Mouse (Mus musculus) liver, adult 2 months (tissue): ENCODE measurements around the gene Orc3. TPM values are rescaled to one million over a fixed set of nuclear protein-coding genes. Genes with fewer than 3 reads are reported as not detected.
A peak's percentile ranks its signal among the peaks of the same experiment; 100 is the strongest.

Experiments used
- DNase-seq: peaks from one replicate; pipeline ENCODE4 v3.0.0-alpha.2; 2011; ENCODE audit warnings: low read depth, low spot score; ENCODE audit errors: extremely low read depth
- H3K27ac ChIP-seq: fragments of 200-500 bp; replicated peaks from 2 replicates; pipeline ENCODE4 v1.5.1; 2012; ENCODE audit warnings: low read depth, mild to moderate bottlenecking, control low read depth, inconsistent platforms, low read length; ENCODE audit not compliant: insufficient read depth
- H3K27me3 ChIP-seq: fragments of 200-500 bp; 2 replicates; pipeline ENCODE4 v1.6.1; 2012; ENCODE audit warnings: mild to moderate bottlenecking, moderate library complexity, low read length, inconsistent platforms; ENCODE audit not compliant: control insufficient read depth, insufficient read depth
- H3K36me3 ChIP-seq: fragments of 200-500 bp; 2 replicates; pipeline ENCODE4 v1.6.1; 2012; ENCODE audit warnings: low read length, inconsistent platforms; ENCODE audit not compliant: control insufficient read depth, insufficient read depth
- H3K4me1 ChIP-seq: fragments of 200-500 bp; 2 replicates; pipeline ENCODE4 v1.6.1; 2011; ENCODE audit warnings: low read length; ENCODE audit not compliant: control insufficient read depth, insufficient read depth
- H3K4me3 ChIP-seq: fragments of 200-500 bp; 2 replicates; pipeline ENCODE4 v1.5.1; 2011; ENCODE audit warnings: low read depth, mild to moderate bottlenecking, control low read depth, low read length, moderate library complexity; ENCODE audit not compliant: insufficient read depth
- H3K79me2 ChIP-seq: fragments of 200-500 bp; 2 replicates; pipeline ENCODE4 v1.6.1; 2012; ENCODE audit warnings: inconsistent platforms, mild to moderate bottlenecking, low read length, moderate library complexity; ENCODE audit not compliant: control insufficient read depth, insufficient read depth
- H3K9ac ChIP-seq: fragments of 200-500 bp; 2 replicates; pipeline ENCODE4 v1.6.1; 2012; ENCODE audit warnings: low read depth, mild to moderate bottlenecking, control low read depth, inconsistent platforms, low read length
- CTCF ChIP-seq: fragments of 200-500 bp; IDR thresholded peaks from 2 replicates; pipeline ENCODE4 v1.5.1; 2011; ENCODE audit warnings: low read depth, low read length, control low read depth
- POLR2A ChIP-seq: fragments of 200-500 bp; IDR thresholded peaks from 2 replicates; pipeline ENCODE4 v1.6.1; 2011; ENCODE audit warnings: low read length, control low read depth; ENCODE audit not compliant: insufficient read depth; ENCODE audit errors: extremely low read depth
- WGBS: fragments of 180-500 bp; shearing (Covaris S2); methylation state at CpG from one replicate; pipeline ENCODE4 v1.1.7; 2018; 5-methylcytosine and 5-hydroxymethylcytosine counted together
- polyA plus RNA-seq: library from polyadenylated mRNA; depleted of rRNA; stranded (reverse); fragments of >200 nt; gene quantifications from 2 replicates; pipeline ENCODE4 v1.2.3, GENCODE M21; 2012
- total RNA-seq: library from RNA; depleted of rRNA; stranded (reverse); fragments of >200 nt; gene quantifications from 2 replicates; pipeline ENCODE4 v1.2.3, GENCODE M21; 2014

Orc3 gene
- total and polyA plus RNA-seq, 2 experiments = 11.2 to 35.9 TPM

DNA sequence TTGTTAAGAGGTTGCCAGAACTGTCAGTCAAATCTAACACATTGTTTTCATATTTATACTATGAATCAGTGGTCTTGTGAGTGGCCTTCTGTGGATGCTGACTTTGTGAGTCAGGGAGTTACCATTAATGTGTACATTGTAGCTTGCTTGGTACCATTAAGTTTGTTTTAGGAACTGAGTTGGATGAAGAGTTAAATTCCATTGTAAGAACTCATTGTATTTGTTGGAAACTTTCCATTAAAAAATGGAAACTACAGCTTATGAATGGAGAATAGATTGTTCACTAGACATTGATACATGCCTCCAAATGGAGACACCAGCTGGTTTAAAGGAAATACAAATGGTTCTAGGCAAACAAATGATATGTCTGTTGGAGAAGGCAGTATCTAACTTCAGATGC is 58.6 kb downstream of the Orc3 start:
- Histone ChIP-seq H3K79me2 (peaks cover 25% of the 10 kb centered on the region; the same call in 1 of the 2 replicates), H3K4me1 (peaks cover 34% of the 10 kb centered on the region), H3K27ac (no peak overlapping the region), H3K27me3 (no peaks in the 10 kb centered on the region), H3K36me3 (peaks cover 1% of the 10 kb centered on the region; the same call in 1 of the 2 replicates), H3K4me3 (no peak overlapping the region), H3K9ac (no peak overlapping the region)
- TF ChIP-seq CTCF = no peak
- TF ChIP-seq POLR2A = no peak
- no peak for DNase-seq

DNA sequence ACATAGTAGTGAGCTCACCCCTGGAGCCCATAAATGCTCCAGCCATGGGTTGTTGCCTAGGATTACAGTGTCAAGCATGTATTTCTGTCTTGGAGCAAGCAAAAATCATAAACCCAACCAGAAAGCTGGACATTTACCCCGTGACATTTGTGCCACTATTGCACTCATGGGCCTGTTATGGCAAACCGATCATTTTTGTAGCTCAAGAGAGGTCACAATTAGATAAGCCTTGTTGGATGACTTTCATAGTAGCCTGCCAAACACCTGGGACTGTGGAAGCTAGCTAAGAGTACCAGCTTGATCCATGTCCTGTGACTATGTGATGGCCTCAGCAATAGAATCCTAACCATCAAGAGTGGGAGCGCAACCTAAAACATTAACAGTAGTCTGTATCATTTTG is 59.1 kb downstream of the Orc3 start:
- Histone ChIP-seq H3K4me1 (peaks cover 34% of the 10 kb centered on the region), H3K36me3 (peaks cover 1% of the 10 kb centered on the region; the same call in 1 of the 2 replicates), H3K4me3 (no peak overlapping the region), H3K9ac (no peak overlapping the region), H3K27ac (peak overlapping the region; percentile 73), H3K79me2 (peaks cover 31% of the 10 kb centered on the region; the same call in 1 of the 2 replicates), H3K27me3 (no peaks in the 10 kb centered on the region)
- peak; percentile 94 for DNase-seq
- TF ChIP-seq CTCF = no peak
- no peak for TF ChIP-seq POLR2A
- 46% methylated on average over 3 of the region's 3 CpGs for WGBS

DNA sequence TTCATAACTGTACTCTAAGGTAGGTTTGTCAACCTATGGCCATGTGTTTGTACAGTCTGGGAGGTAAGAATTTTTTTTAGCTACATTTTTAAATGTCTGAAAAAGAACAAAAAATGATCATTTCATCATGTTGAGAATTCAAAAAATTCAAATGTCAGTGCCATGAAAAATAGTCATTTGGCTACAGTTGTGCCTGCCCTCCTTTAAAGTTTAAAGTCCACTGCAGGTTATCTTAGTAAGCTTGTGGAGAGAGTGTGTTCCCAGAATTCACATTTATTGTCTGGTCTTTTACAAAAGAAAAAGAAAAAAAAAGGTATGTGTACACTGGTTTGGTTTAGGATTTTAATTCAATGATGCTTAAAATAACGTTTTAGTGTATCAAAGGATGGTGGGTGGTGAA is 60.1 kb downstream of the Orc3 start:
- 3% methylated on average over 1 of the region's 1 CpGs for WGBS
- no peaks in the 10 kb centered on the region; the same call in 1 of the 2 replicates for H3K36me3 ChIP-seq

DNA sequence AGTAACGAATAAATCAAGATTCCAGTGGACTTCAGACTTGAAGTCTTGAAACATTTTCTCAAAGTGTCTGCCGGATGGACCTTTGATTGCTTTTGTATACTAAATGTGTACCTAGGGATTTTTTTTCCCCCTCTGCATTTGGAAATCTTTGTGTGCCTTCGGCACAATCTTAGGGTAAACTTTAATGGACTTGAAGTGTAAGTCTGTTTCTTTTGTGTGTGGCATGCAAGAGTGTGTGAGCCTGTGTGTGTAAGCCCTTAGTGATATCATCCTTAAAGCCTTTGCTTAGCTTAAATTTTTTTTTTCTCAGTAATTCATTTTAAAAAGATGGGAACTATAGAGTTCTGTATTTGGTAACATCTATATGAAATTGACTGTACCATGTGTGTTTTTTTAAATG is 62.8 kb downstream of the Orc3 start:
- H3K27me3 ChIP-seq = no peaks in the 10 kb centered on the region
- peaks cover 27% of the 10 kb centered on the region for H3K4me1 ChIP-seq
- WGBS = 2% methylated on average over 3 of the region's 3 CpGs
- H3K27ac ChIP-seq = 0 out of 2 replicates have a peak overlapping the region, but pooled peaks have one; percentile 29
- H3K4me3 ChIP-seq = peak overlapping the region; percentile 100; the same call in 1 of the 2 replicates
- no peak for TF ChIP-seq CTCF
- no peak for DNase-seq
- peaks cover 30% of the 10 kb centered on the region; the same call in 1 of the 2 replicates for H3K79me2 ChIP-seq
- no peaks in the 10 kb centered on the region for H3K36me3 ChIP-seq
- H3K9ac ChIP-seq = no peak overlapping the region

More for the DNA sequence above, 60.1 kb downstream of the Orc3 start:
- no peaks in the 10 kb centered on the region for H3K27me3 ChIP-seq
- H3K79me2 ChIP-seq = peaks cover 33% of the 10 kb centered on the region; the same call in 1 of the 2 replicates
- peaks cover 34% of the 10 kb centered on the region for H3K4me1 ChIP-seq
- H3K27ac ChIP-seq = no peak overlapping the region
- no peak overlapping the region for H3K4me3 ChIP-seq
- no peak overlapping the region for H3K9ac ChIP-seq
- DNase-seq = peak; percentile 79
- TF ChIP-seq CTCF (no peak), POLR2A (no peak)

DNA sequence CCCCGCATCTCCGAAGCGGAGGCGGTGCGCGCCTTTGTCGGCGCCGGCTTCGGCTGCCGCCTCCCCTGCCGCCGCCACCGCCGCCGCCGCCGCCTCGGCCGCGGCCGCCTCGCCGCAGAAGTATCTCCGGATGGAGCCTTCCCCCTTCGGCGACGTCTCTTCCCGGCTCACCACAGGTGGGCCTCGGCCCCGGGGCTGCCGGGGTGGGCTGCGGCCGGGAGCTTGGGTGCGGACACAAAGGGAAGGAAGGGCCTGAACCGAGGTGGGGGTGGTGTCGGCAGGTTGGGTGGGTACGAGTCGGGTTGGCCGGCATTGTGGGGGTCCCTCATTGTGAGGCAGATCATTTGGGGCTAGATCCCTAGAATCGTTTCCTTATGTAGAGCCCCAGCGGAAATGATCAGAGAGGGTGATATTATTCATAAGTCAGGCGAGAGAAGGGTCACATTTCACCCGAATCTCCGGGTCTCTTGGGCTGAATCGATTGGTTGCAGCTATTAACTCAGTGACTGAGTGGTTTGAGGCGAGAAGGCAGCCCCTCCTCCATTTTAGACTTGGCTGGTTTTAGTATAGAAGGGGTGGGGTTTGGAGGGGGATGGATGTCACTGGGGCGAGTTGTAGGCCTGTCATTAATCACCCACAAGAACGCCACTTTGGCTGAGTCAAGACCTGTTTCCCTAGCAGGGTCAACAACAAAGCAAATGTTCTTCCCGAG is 63.5 kb downstream of the Orc3 start:
- H3K4me1 ChIP-seq = peaks cover 23% of the 10 kb centered on the region
- no peaks in the 10 kb centered on the region for H3K36me3 ChIP-seq
- peak overlapping the region; percentile 96 for H3K27ac ChIP-seq
- H3K4me3 ChIP-seq = peak overlapping the region; percentile 100
- TF ChIP-seq CTCF = no peak
- no peak for TF ChIP-seq POLR2A
- peaks cover 27% of the 10 kb centered on the region; the same call in 1 of the 2 replicates for H3K79me2 ChIP-seq
- H3K27me3 ChIP-seq = no peaks in the 10 kb centered on the region
- WGBS = 1% methylated on average over 41 of the region's 50 CpGs
- DNase-seq = peak; percentile 86
- peak overlapping the region; percentile 99 for H3K9ac ChIP-seq

DNA sequence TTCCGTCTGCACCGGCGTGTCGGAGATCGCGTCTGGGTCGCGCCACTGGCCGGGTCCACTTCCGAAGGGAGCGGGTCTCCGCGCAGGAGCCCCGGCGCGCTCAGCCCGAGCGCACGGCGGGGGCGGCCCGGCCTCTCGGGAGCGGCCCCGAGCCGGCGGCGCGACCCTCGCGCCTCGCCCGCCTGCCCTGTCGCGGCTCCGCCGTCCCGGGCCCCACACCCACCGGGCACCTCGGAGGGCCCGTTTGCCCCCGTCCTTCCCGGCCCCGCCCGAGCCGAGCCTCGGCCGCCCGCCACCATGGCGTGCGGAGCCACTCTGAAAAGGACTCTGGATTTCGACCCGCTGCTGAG is 64.0 kb downstream of the Orc3 start, which contains the start of gene Akirin2:
Gene Akirin2, plus strand, starts transcription at position 190 of the 350 bp plus-strand sequence.
- Histone ChIP-seq H3K4me1 (peaks cover 19% of the 10 kb centered on the region), H3K27ac (peak within 1 kb of the TSS; percentile 96), H3K9ac (peak within 1 kb of the TSS; percentile 99), H3K4me3 (peak within 1 kb of the TSS; percentile 100), H3K36me3 (no peaks in the 10 kb centered on the region), H3K27me3 (no peaks in the 10 kb centered on the region), H3K79me2 (peaks cover 25% of the 10 kb centered on the region; the same call in 1 of the 2 replicates)
- under 1% methylated on average over 50 of the region's 53 CpGs for WGBS
- no peak for TF ChIP-seq POLR2A
- DNase-seq = no peak
